Mouse (Mus musculus): ENCODE measurements around the gene Zbtb14.

The Zbtb14 gene

GRCm38 (mm10) chr17:69382511-69383100 lies at the start of gene Zbtb14:
Gene Zbtb14 (plus strand): TSS chr17:69383050.
- peak; percentile 89 for DNase-seq

- no peak for DNase-seq
These were observed 36.8 kb upstream of the Zbtb14 start for GRCm38 (mm10) chr17:69346056-69346455.

- DNase-seq = peak; percentile 73
These were observed 33.8 kb upstream of the Zbtb14 start for GRCm38 (mm10) chr17:69349014-69349531.

- no peak for DNase-seq
These were observed 17.8 kb upstream of the Zbtb14 start for GRCm38 (mm10) chr17:69365049-69365448.

- DNase-seq = no peak
These were observed 2.0 kb upstream of the Zbtb14 start for GRCm38 (mm10) chr17:69380838-69381237.

GRCm38 (mm10) chr17:69383201-69383940 lies 521 bp downstream of the Zbtb14 start:
- peak; percentile 76 for DNase-seq

GRCm38 (mm10) chr17:69383941-69384665 lies 1.3 kb downstream of the Zbtb14 start:
- peak; percentile 76 for DNase-seq

GRCm38 (mm10) chr17:69396147-69397033 lies 13.5 kb downstream of the Zbtb14 start:
- DNase-seq = no peak

- no peak for DNase-seq
These were observed 14.3 kb downstream of the Zbtb14 start for GRCm38 (mm10) chr17:69397163-69397562.

GRCm38 (mm10) chr17:69398092-69398491 lies 15.2 kb downstream of the Zbtb14 start:
- DNase-seq = no peak

- DNase-seq = no peak
These were observed 18.3 kb downstream of the Zbtb14 start for GRCm38 (mm10) chr17:69401146-69401545.

- no peak for DNase-seq
These were observed 33.3 kb downstream of the Zbtb14 start for GRCm38 (mm10) chr17:69416163-69416562.

- peak; percentile 94 for DNase-seq
These were observed 34.2 kb downstream of the Zbtb14 start for GRCm38 (mm10) chr17:69416920-69417661.

GRCm38 (mm10) chr17:69417724-69418373 lies 35.0 kb downstream of the Zbtb14 start:
- no peak for DNase-seq

GRCm38 (mm10) chr17:69421592-69421991 lies 38.7 kb downstream of the Zbtb14 start:
- no peak for DNase-seq

- no peak for DNase-seq
These were observed 55.0 kb downstream of the Zbtb14 start for GRCm38 (mm10) chr17:69437836-69438235.

GRCm38 (mm10) chr17:69438486-69438885 lies 55.6 kb downstream of the Zbtb14 start:
- no peak for DNase-seq

- DNase-seq = peak; percentile 68
These were observed 56.2 kb downstream of the Zbtb14 start, which contains the start of gene Akain1 for GRCm38 (mm10) chr17:69438990-69439491. Gene Akain1 (plus strand): TSS chr17:69439326.

- DNase-seq = peak; percentile 70
These were observed 57.0 kb downstream of the Zbtb14 start for GRCm38 (mm10) chr17:69439571-69440480.
